Mouse (Mus musculus) layer of hippocampus, adult 2 months (tissue): Measurements from ENCODE around the gene Syngr2. TPM values are rescaled to one million over a fixed set of nuclear protein-coding genes. Genes with fewer than 3 reads are reported as not detected.
"Not testable (repeated sequence)": the region's sequence is repeated elsewhere in the genome, so short reads cannot be mapped to it uniquely, and the experiment has no call there.

Source experiments
- DNase-seq, 2 experiments: peaks; one replicate each; pipeline ENCODE4 v3.0.0; 2022; ENCODE audit warnings: low spot score in 2 of 2
- H3K27ac ChIP-seq: fragments of 200-600 bp; 2 replicates; pipeline ENCODE4 v1.8.1; 2022
- H3K4me3 ChIP-seq: fragments of 200-600 bp; 2 replicates; pipeline ENCODE4 v1.8.1; 2022; ENCODE audit warnings: mild to moderate bottlenecking
- CTCF ChIP-seq: fragments of 200-600 bp; conservative IDR thresholded peaks from 2 replicates; pipeline ENCODE4 v1.8.1; 2022; ENCODE audit warnings: antibody characterized with exemption, mild to moderate bottlenecking, moderate library complexity
- total RNA-seq, 2 experiments: library from RNA; stranded (reverse); gene quantifications; 2 replicates each; pipeline ENCODE4 v1.2.3; 2021

The Syngr2 gene
- total RNA-seq, 2 experiments from 2014 or later = 10.2 to 13.4 TPM

- no peak for TF ChIP-seq CTCF
- no peak for DNase-seq
- Histone ChIP-seq H3K27ac (no peak overlapping the region), H3K4me3 (no peak overlapping the region)
Measured at GRCm38 (mm10) chr11:117801650-117802049, 7.8 kb upstream of the Syngr2 start.

- no peak for DNase-seq
- Histone ChIP-seq H3K4me3 (no peak overlapping the region), H3K27ac (no peak overlapping the region)
- no peak for TF ChIP-seq CTCF
Measured at GRCm38 (mm10) chr11:117803166-117803688, 6.2 kb upstream of the Syngr2 start.

- DNase-seq = no peak
- no peak overlapping the region for H3K4me3 ChIP-seq
- TF ChIP-seq CTCF = no peak
- no peak overlapping the region for H3K27ac ChIP-seq
Measured at GRCm38 (mm10) chr11:117806781-117807180, 2.7 kb upstream of the Syngr2 start.

- peak; percentile 30 to 66 for DNase-seq
- peak; percentile 72 for TF ChIP-seq CTCF
- Histone ChIP-seq H3K4me3 (peak overlapping the region; percentile 85), H3K27ac (peak overlapping the region; percentile 71)
Measured at GRCm38 (mm10) chr11:117810401-117811046, 1.1 kb downstream of the Syngr2 start.

- no peak for DNase-seq
- no peak overlapping the region for H3K4me3 ChIP-seq
- TF ChIP-seq CTCF = no peak
- no peak overlapping the region for H3K27ac ChIP-seq
Measured at GRCm38 (mm10) chr11:117813867-117814266, 4.4 kb downstream of the Syngr2 start.

GRCm38 (mm10) chr11:117814704-117815366 lies 5.4 kb downstream of the Syngr2 start:
- H3K27ac ChIP-seq = no peak overlapping the region
- DNase-seq = no peak
- no peak overlapping the region for H3K4me3 ChIP-seq
- no peak for TF ChIP-seq CTCF

- H3K27ac ChIP-seq, DNase-seq, H3K4me3 ChIP-seq: not testable (repeated sequence)
Measured at GRCm38 (mm10) chr11:117815850-117816249, 6.4 kb downstream of the Syngr2 start.

- Histone ChIP-seq H3K4me3 (no peak overlapping the region), H3K27ac (no peak overlapping the region)
- TF ChIP-seq CTCF = no peak
- no peak for DNase-seq
Measured at GRCm38 (mm10) chr11:117816389-117816996, 7.0 kb downstream of the Syngr2 start.

- no peak for TF ChIP-seq CTCF
- no peak for DNase-seq
- no peak overlapping the region for H3K27ac ChIP-seq
- no peak overlapping the region for H3K4me3 ChIP-seq
Measured at GRCm38 (mm10) chr11:117819095-117819494, 9.6 kb downstream of the Syngr2 start.

GRCm38 (mm10) chr11:117820173-117820572 lies 10.7 kb downstream of the Syngr2 start:
- no peak overlapping the region for H3K27ac ChIP-seq
- H3K4me3 ChIP-seq = no peak overlapping the region
- no peak for TF ChIP-seq CTCF
- no peak for DNase-seq

- TF ChIP-seq CTCF = no peak
- DNase-seq = no peak
- Histone ChIP-seq H3K27ac (no peak overlapping the region), H3K4me3 (no peak overlapping the region)
Measured at GRCm38 (mm10) chr11:117821868-117822267, 12.4 kb downstream of the Syngr2 start.

- TF ChIP-seq CTCF = no peak
- no peak for DNase-seq
- H3K27ac ChIP-seq = no peak overlapping the region
- H3K4me3 ChIP-seq = no peak overlapping the region
Measured at GRCm38 (mm10) chr11:117822728-117823241, 13.3 kb downstream of the Syngr2 start.

- no peak for TF ChIP-seq CTCF
- Histone ChIP-seq H3K27ac (no peak overlapping the region), H3K4me3 (no peak overlapping the region)
- no peak for DNase-seq
Measured at GRCm38 (mm10) chr11:117823411-117823810, 13.9 kb downstream of the Syngr2 start.
